Mouse (Mus musculus) thymus, adult 18-20 months (tissue): ENCODE data around the gene Itga1.

Source experiments
- DNase-seq, 2 experiments: peaks; one replicate each; pipeline ENCODE4 v3.0.0; 2022; ENCODE audit warnings: mixed read lengths in 2 of 2

Gene Itga1

GRCm38 (mm10) chr13:115101355-115102191, at the start of gene Itga1, which contains the start of gene Gm49395:
Gene Itga1, minus strand, starts transcription at chr13:115101964.
Gene Gm49395, minus strand, starts transcription at chr13:115101921.
- DNase-seq, result peak; percentile 6 to 7

- no peak for DNase-seq
These were observed 48.8 kb upstream of the Itga1 start for GRCm38 (mm10) chr13:115150602-115151001.

- DNase-seq, result no peak
These were observed 48.1 kb upstream of the Itga1 start for GRCm38 (mm10) chr13:115149849-115150248.

- no peak for DNase-seq
These were observed 41.8 kb upstream of the Itga1 start for GRCm38 (mm10) chr13:115143575-115143974.

GRCm38 (mm10) chr13:115142066-115142465, 40.3 kb upstream of the Itga1 start:
- no peak for DNase-seq

GRCm38 (mm10) chr13:115138513-115138912, 36.7 kb upstream of the Itga1 start:
- DNase-seq, result no peak

- no peak for DNase-seq
These were observed 35.0 kb upstream of the Itga1 start for GRCm38 (mm10) chr13:115136761-115137160.

- DNase-seq, result no peak
These were observed 30.7 kb upstream of the Itga1 start for GRCm38 (mm10) chr13:115132435-115132834.

GRCm38 (mm10) chr13:115131381-115131780, 29.6 kb upstream of the Itga1 start:
- no peak for DNase-seq

GRCm38 (mm10) chr13:115130035-115130434, 28.3 kb upstream of the Itga1 start:
- no peak for DNase-seq

- DNase-seq, result no peak
These were observed 26.1 kb upstream of the Itga1 start for GRCm38 (mm10) chr13:115127826-115128225.

GRCm38 (mm10) chr13:115126534-115126933, 24.8 kb upstream of the Itga1 start:
- DNase-seq, result no peak

- DNase-seq, result no peak
These were observed 23.4 kb upstream of the Itga1 start for GRCm38 (mm10) chr13:115125130-115125529.

GRCm38 (mm10) chr13:115124521-115124920, 22.8 kb upstream of the Itga1 start:
- DNase-seq, result no peak

- DNase-seq, result no peak
These were observed 17.0 kb upstream of the Itga1 start for GRCm38 (mm10) chr13:115118756-115119155.

- no peak for DNase-seq
These were observed 16.4 kb upstream of the Itga1 start for GRCm38 (mm10) chr13:115118195-115118594.

- no peak for DNase-seq
These were observed 15.3 kb upstream of the Itga1 start for GRCm38 (mm10) chr13:115116930-115117621.

- no peak for DNase-seq
These were observed 7.9 kb upstream of the Itga1 start for GRCm38 (mm10) chr13:115109628-115110027.

- no peak for DNase-seq
These were observed 5.7 kb upstream of the Itga1 start for GRCm38 (mm10) chr13:115107436-115107835.

- no peak for DNase-seq
These were observed 4.4 kb upstream of the Itga1 start for GRCm38 (mm10) chr13:115106183-115106582.

GRCm38 (mm10) chr13:115102754-115103153, 990 bp upstream of the Itga1 start:
- DNase-seq, result no peak

GRCm38 (mm10) chr13:115100381-115101177, 1.2 kb downstream of the Itga1 start:
- DNase-seq, result no peak

- DNase-seq, result no peak
These were observed 2.4 kb downstream of the Itga1 start for GRCm38 (mm10) chr13:115099381-115099780.
